Mouse (Mus musculus) liver, postnatal 0 days (tissue): ENCODE results near the gene Fgf13.

Experiments used
- CTCF ChIP-seq: sonication (generic); IDR thresholded peaks from 2 replicates; pipeline ENCODE4 v1.5.1; 2016; ENCODE audit warnings: antibody characterized with exemption, low read depth
- EP300 ChIP-seq: IDR thresholded peaks from 2 replicates; pipeline ENCODE4 v1.6.1; 2016; ENCODE audit warnings: antibody characterized with exemption, low read depth, mild to moderate bottlenecking

GRCm38 (mm10) chrX:59243176-59243575 is 324.7 kb downstream of the Fgf13 start:
- TF ChIP-seq CTCF: no peak
- no peak for TF ChIP-seq EP300
